Mouse (Mus musculus): ENCODE measurements at regions not wholly inside any gene's neighbourhood (a gene's known extent, or its start where the extent isn't known, plus 50 kb on each side); places are given as distances from the start of the nearest gene placed in this dataset.
"Not testable (repeated sequence)": the region's sequence is repeated elsewhere in the genome, so short reads cannot be mapped to it uniquely, and the experiment has no call there.

- not testable (repeated sequence) for DNase-seq
Measured at GRCm38 (mm10) chr7:111168546-111169233, 85.9 kb upstream of the Eif4g2 start.

DNA sequence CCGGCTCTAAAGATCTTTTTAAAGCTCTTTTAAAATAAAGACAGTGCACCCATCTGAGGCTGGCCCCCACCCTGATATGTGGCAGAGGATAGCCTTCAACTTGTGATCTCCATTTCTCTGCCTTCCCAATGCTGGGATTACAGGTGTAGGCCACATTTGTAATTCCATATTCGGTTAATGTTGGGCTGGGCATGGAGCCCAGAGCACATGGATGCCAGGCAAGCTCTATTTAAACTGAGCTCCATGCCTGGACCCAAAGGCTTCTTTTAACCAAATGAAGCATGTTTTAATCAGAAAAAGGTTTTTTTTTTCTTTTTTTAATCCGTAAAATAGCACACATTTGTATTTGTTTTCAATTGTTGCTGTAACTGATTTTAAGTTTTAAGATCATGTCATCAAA lies 82.2 kb upstream of the Eif4g2 start:
- no peak for DNase-seq

DNA sequence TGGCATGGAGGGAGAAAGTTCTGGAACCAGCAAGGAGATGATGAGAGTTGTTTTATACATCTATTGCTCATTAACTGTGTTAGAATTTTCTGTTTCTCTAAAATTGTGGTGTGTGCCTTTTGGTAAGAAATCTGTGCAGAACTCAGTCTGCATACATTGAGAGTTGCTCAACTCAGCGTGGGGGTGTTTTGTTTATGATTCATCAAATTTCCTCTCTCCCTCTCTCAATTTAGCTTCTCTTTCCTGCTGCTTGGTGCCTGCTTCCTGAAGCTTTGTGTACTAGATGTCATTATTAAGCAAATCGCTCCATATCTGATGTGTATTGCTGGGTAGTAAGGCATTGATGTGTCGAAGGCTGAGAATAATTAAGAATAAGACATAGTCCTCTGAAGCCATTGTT lies 81.4 kb upstream of the Eif4g2 start:
- no peak for DNase-seq

DNA sequence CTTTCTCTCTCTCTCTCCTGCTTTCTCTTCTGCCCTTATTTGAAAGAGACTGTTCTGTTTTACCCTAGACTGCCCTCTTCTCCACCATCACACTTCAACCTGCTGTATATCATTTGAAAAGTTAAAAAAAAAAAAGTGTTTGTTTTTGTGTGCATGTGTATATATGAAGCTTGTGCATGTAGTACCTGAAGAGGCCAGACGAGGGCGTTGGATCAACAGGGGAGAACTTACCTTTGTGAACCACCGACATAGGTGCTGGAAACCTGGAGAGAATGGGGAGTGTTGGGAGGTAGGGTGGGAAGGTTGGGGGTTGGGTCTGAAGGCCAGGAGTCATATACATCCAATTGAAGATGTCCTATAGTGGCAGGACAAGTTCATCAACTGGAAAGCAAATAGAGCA lies 81.0 kb upstream of the Eif4g2 start:
- no peak for DNase-seq

GRCm38 (mm10) chr7:111163321-111163720 lies 80.5 kb upstream of the Eif4g2 start:
- DNase-seq: no peak

DNA sequence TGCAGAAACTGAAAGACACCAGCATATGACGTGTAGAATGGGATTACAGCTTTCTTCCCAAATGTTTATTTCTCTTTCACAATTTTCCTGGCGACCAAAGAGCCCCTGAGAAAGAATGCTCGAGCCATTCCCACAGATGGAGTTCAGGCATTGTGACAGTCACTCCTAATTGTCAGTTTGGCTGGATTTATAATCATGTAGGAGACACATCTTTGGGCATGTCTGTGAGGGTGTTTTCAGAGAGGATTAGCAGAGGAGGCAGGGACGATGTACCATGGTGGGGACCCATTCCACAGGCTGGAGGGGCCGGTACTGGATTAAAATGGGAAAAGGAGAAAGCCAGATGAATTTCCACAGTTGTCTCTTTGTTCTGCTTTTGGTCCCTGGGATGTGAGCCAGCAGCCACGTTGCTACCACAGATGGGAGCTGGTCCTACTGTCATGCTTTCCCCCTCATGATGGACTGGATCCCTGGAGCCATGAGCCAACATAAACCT lies 76.0 kb upstream of the Eif4g2 start:
- DNase-seq: peak in 1 of 2 experiments; percentile 48

GRCm38 (mm10) chr7:111157754-111158325 lies 75.0 kb upstream of the Eif4g2 start:
- no peak for DNase-seq

- peak in 1 of 2 experiments; percentile 27 for DNase-seq
Measured at GRCm38 (mm10) chr7:111157287-111157686, 74.5 kb upstream of the Eif4g2 start.

DNA sequence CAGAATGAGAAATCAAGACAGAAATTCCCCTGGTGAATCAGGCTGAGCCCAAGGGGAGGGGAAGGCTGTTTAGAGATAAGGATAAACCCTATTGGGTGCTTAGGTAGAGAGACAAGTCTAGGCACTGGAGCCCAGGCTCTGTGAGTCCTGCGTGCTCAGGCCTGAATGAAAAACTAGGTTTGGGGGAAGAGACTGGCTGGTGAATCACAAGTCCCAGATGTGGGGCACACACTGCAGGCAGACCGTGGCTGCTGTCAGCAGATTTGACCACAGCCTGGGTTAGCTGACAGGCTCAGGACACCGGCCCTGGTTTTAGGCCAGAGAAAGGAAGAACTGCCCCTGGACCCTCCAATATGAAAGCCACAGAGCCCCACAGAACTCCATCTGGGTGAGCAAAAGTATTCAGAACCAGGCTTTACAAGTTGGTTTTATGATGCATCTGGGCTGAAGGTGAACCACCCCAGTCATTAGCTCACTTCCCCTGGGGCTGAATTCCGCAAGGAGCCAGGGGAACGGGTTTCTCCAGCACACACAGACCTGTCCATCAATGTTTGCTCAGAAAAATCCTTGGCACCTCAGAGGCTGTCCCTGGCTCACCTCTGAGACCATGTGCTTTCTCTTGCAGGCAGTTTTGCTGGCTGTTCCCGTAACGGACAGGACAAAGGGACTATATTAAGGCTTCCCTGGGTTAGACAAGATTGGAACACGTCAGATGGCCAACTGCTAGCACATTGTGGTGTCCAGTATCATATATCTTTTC lies 73.8 kb upstream of the Eif4g2 start:
- DNase-seq: no peak

GRCm38 (mm10) chr7:111155995-111156394 lies 73.2 kb upstream of the Eif4g2 start:
- no peak for DNase-seq

DNA sequence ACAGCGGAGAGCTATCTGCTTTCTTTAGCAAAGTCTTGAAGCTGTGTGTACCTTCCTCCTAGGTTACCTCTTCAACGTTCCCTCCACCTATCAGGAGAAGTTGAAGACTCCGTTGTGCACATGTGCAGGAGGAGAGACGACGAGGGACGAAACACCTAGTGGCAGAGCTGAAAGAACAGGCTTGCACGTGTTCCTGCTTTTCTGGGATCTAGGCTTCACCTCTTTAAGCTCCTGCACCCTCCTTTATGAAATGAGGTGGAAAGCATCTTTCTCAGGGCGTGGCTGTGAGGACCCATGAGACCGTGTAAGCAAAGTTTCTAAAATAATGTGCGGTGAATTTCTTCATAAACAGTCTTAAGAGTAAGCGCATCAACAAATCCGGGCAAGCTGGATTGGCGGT lies 71.4 kb upstream of the Eif4g2 start:
- DNase-seq: no peak

DNA sequence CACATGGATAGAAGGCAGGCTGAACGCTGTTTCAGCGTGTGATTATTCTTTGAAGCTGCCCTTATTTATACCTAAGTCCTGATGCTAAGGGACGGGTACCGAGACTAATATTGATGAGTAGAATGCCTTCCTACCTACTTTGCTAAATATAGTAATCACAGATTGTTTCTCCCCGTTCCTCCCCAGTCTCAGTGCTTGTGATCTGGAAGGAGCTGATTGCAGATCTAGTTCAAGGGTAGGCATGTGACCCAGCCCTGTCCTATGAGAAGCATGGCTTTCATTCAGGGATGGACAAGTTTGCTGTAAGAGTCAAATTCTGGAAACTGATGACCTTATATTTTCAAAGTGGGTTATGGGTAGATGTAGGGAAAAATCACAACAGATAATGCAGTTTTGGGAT lies 67.7 kb upstream of the Eif4g2 start:
- DNase-seq: no peak

DNA sequence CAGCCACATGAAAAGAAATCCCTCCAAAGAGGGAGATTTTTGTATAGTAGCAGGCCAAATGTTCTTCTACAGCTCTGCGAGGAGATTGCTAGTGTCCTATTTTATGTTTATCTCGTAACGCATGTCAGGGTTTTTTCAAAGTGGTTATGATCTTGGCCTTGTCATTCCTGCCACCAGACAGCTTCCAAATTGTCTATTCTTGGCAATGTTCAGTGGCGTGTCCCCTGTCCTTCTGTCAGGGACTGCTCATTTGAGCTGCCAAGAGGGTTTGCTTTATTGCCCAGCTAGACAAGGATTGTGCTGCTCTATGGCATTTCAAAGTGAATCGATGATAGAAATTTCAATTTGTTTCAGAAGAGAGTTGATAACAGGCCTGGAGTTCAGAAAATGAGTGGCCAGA lies 67.3 kb upstream of the Eif4g2 start:
- no peak for DNase-seq

- no peak for DNase-seq
Measured at GRCm38 (mm10) chr7:111147593-111147992, 64.8 kb upstream of the Eif4g2 start.

- no peak for DNase-seq
Measured at GRCm38 (mm10) chr7:111146670-111147069, 63.8 kb upstream of the Eif4g2 start.

DNA sequence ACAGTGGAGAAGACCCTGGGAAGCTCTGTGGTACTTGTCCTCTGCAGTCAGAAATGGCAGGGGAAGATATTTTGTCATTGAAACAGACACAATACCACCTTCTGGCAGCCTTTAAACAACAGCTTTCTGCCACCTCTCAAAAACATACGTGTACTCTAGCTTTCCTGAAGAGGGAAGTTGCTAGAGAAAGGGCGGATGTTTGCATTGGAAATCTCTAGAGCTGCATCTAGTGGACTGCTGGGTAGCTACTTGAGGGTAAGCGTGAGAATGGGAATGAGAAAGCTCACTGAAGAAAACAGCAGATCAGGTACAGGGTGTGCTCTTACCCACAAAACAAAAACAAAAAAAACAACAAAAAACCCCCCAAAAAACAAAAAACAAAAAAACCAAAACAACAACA lies 61.4 kb upstream of the Eif4g2 start:
- no peak for DNase-seq

GRCm38 (mm10) chr7:111141285-111141965 lies 58.6 kb upstream of the Eif4g2 start:
- no peak for DNase-seq

DNA sequence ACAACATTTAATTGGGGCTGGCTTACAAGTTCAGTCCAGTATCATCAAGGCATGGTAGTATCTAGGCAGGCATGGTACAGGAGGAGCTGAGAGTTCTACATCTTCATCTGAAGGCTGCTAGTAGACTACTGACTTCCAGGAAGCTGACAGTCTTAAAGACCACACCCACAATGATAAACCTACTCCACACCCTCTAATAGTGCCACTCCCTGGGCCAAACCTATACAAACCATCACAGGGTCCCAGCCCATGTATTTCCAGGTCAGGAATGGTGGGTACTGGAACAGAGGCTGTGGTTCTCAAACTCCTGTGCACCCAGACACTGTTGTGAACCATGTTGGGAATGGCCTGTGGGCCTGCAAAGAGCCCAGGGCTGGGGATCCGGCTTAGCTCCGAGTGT lies 55.2 kb upstream of the Eif4g2 start:
- no peak for DNase-seq

DNA sequence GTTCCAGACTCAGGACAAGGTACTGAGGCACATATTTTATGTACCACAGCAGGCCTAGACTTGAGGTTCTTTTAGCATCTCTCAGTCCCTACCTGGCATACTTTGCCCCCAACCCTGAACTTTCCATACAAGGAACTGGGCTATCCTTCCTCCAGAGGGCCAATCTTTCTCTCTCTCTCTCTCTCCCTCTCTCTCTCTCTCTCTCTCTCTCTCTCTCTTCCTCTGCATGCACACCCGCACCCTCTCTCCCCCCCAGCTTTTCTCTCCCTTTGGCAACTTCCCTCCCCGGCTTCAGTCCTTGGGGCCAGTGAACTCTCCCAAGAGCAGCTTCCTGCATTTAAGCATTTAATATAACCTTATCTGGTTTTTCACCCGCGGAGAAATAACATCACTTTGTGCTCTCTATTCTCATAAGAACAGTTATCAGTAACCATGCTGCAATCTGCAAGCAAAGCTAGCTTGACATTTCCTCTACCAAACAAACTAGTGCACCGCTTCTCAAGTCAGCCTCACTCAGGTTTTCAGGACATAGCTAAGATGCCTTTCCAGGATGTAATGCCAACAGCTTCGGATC lies 53.3 kb upstream of the Eif4g2 start:
- DNase-seq: no peak

GRCm38 (mm10) chr7:111134496-111134895 lies 51.7 kb upstream of the Eif4g2 start:
- DNase-seq: no peak

Data from layer of hippocampus, postnatal 36 days (tissue).